1 mouse cellular context compared by ENCODE assay signal in the genomic region with DNA sequence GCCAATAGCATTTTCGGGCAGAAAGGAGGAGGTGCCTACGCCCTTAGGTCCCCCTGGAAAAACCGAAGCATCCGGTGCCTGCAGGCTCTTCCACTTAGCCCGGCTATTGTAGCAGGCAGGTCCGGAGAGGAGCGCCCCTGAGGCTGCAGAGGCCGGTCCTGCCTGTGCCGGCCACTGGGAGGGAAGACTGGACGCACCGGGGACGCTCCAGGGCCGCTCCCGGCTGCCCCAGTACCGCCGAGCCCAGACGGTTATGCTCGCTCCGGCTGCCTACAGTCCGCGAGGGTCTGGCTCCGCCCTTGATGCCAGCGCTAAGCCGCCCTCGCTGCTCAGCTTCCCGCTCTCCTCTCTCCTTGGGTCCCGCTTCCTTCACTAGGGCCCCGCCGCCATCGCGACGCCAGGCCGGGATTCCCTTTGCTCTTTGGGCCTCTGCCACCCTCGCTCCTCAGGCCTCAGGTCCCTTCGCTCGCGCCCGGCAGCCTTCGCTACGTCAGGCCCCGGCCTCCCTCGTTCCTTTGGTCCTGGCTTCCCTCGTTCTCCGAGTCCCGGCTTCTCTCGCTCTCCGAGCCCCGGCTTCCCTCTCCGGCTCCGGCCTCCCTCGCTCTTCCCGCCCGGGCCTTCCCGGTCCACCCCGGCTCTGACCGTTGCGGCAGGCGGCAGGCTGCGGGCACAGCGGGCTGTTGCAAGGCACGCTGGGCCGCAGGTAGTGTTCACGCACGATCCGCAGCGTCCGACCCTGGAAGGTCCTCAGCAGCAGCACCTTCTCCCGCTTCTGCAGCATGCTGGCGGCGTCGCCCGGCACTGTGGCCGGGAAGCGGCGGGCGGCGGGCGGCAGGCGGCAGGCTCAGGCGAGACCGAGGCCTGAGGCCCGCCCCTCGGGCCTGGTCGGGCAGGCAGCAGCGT.
TF ChIP-seq lines count a peak whose summit lies in the region.

No protein-coding gene starts in this region.

TF ChIP-seq in CH12.LX, 34 proteins besides CTCF, POLR2A, EP300 and RAD21 (continued from another document):
- TF ChIP-seq TCF12 (IDR thresholded peaks at IDR 0.05; ENCODE audit: low read depth, low read length) (peak; percentile 53), ZMIZ1 (IDR thresholded peaks at IDR 0.05; ENCODE audit: low read depth, low read length) (0 out of 2 replicates have a peak, but pooled peaks have one; percentile 27), BHLHE40 (IDR thresholded peaks at IDR 0.05; ENCODE audit: low read depth, low read length) (no peak), POLR2AphosphoS2 (IDR thresholded peaks at IDR 0.05; ENCODE audit: low read depth, low read length) (no peak), HCFC1 (IDR thresholded peaks at IDR 0.05; ENCODE audit: low read depth, low read length) (no peak), ELF1 (IDR thresholded peaks at IDR 0.05; ENCODE audit: low read depth, low read length) (no peak), MEF2A (IDR thresholded peaks at IDR 0.05; ENCODE audit: borderline replicate concordance, low read depth, low read length) (0 out of 2 replicates have a peak, but pooled peaks have one; percentile 32), ETS1 (conservative IDR thresholded peaks at IDR 0.05; ENCODE audit: low read depth, low read length) (no peak), IRF4 (IDR thresholded peaks at IDR 0.05; ENCODE audit: low read depth, low read length) (peak; percentile 24; the same call in 1 of the 2 replicates), MAX (IDR thresholded peaks at IDR 0.05; ENCODE audit: low read length) (no peak), MYC (IDR thresholded peaks at IDR 0.05; ENCODE audit: low read depth, low read length) (no peak), MXI1 (IDR thresholded peaks at IDR 0.05; ENCODE audit: low read depth, low read length) (peak; percentile 49; the same call in 1 of the 2 replicates), TBP (conservative IDR thresholded peaks at IDR 0.05; ENCODE audit: low read depth, low read length) (peak; percentile 76; the same call in 1 of the 2 replicates), ZNF384 (IDR thresholded peaks at IDR 0.05; ENCODE audit: low read depth, low read length) (no peak), GABPA (IDR thresholded peaks at IDR 0.05; ENCODE audit: insufficient replicate concordance, low read depth, low read length) (no peak), E2F4 (IDR thresholded peaks at IDR 0.05; ENCODE audit: insufficient replicate concordance, low read depth, low read length) (no peak), JUN (IDR thresholded peaks at IDR 0.05; ENCODE audit: insufficient read depth, low read depth, low read length) (no peak), ZKSCAN1 (IDR thresholded peaks at IDR 0.05; ENCODE audit: borderline replicate concordance, low read depth, low read length) (peak; percentile 25; the same call in 1 of the 2 replicates), CHD1 (IDR thresholded peaks at IDR 0.05; ENCODE audit: low read depth, low read length) (no peak), JUND (conservative IDR thresholded peaks at IDR 0.05; ENCODE audit: low read depth, low read length) (no peak), PAX5 (IDR thresholded peaks at IDR 0.05; ENCODE audit: low read length) (no peak), SMC3 (IDR thresholded peaks at IDR 0.05; ENCODE audit: low read depth, low read length) (no peak), ZC3H11A (IDR thresholded peaks at IDR 0.05; ENCODE audit: low read depth, low read length) (no peak), UBTF (IDR thresholded peaks at IDR 0.05; ENCODE audit: low read depth, low read length) (peak; percentile 100), CHD2 (IDR thresholded peaks at IDR 0.05; ENCODE audit: low read length) (no peak), SIN3A (IDR thresholded peaks at IDR 0.05; ENCODE audit: low read length) (peak; percentile 58), USF2 (conservative IDR thresholded peaks at IDR 0.05; ENCODE audit: low read depth, low read length) (no peak), KAT2A (IDR thresholded peaks at IDR 0.05; ENCODE audit: insufficient replicate concordance, low read length) (0 out of 2 replicates have a peak, but pooled peaks have one; percentile 58), NELFE (IDR thresholded peaks at IDR 0.05; ENCODE audit: low read depth, low read length) (peak; percentile 71; the same call in 1 of the 2 replicates), NRF1 (IDR thresholded peaks at IDR 0.05; ENCODE audit: low read depth, low read length) (no peak), MAFK (IDR thresholded peaks at IDR 0.05; ENCODE audit: insufficient replicate concordance, low read length) (no peak), USF1 (IDR thresholded peaks at IDR 0.05; ENCODE audit: low read depth, low read length) (no peak), MAZ (IDR thresholded peaks at IDR 0.05; ENCODE audit: low read depth, low read length) (no peak)
